Mouse (Mus musculus) bone marrow macrophage, adult 2 months (primary cell): ENCODE results near the gene Aqp1.

ENCODE experiments used
- CTCF ChIP-seq: IDR thresholded peaks from 2 replicates; pipeline ENCODE4 v1.5.1; 2012; ENCODE audit warnings: low read depth, mild to moderate bottlenecking, low read length, moderate library complexity
- POLR2A ChIP-seq: IDR thresholded peaks from 2 replicates; pipeline ENCODE4 v1.6.1; 2012; ENCODE audit warnings: mild to moderate bottlenecking, low read depth, low read length, borderline replicate concordance

DNA sequence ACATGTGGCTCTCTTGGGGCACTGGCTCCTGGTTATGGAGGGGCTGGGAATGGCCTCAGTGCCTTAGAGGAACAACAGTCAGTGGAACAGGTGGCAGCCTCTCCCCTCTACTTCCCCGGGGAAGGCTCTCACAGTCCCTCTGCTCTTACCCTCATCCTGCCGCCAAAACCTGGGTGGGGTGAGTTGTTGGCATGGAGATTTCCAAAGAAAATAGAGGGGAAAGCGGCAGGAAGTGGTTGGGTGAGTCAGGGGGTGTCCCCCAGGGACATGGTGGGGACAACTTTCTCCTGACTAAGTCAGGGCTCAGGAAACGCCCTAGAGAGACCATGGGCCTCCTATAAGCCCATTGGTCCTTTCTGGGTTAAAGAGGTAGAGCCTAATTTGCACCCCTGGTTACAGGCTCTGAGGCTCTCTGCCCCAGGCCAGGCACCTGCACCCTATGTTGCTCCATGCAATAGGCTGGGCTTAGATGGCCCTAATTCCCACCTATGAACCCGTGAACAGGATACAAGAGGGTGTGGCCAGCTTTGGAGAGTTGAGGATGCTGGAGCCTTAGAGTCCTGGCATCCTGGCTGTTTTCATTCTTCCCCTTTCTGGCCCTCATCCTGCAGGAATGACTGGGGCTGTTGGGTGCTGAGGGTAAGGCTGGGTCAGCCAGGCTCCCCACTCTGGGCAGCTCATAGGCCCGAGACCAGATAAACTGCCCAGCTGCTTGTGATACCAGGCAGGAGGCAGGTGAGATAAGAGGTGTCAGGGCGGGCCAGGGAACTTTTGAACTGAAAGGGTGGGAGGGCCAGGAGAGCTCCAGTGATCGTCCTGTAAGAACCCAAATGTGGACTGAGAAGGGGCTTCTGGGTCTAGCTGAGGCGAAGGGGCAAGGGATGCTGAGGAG, 2.9 kb downstream of the Aqp1 start:
- no peak for TF ChIP-seq CTCF
- no peak for TF ChIP-seq POLR2A
